Mouse (Mus musculus) testis, postnatal 10 days (tissue): ENCODE results near the gene Dagla.

Experiments
- DNase-seq: peaks from one replicate; pipeline ENCODE4 v3.0.0; 2021; ENCODE audit warnings: low spot score

Dagla gene

GRCm38 (mm10) chr19:10279668-10280067 is 25.0 kb downstream of the Dagla start:
- no peak for DNase-seq

GRCm38 (mm10) chr19:10278669-10279324 is 25.9 kb downstream of the Dagla start:
- no peak for DNase-seq

DNA sequence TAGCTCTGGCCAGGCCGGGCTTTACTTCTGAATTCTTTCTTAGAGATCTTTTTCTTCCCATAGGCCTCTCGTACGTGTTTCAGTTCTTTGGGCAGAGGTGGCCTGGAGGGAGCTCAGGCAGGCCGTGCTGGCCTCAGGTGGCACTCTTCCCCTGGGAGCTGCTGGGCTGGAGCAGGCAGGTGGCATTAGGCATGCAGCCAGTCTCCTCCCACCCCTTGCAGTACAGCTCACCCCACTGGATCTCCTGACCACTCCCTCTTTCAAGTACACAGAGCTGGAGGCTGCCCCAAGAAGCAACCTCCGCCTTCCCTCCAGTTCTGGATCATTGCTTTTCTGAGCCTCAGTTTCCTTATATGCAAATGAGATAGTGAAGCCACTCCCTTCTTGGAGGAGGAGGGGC is 26.9 kb downstream of the Dagla start:
- no peak for DNase-seq

DNA sequence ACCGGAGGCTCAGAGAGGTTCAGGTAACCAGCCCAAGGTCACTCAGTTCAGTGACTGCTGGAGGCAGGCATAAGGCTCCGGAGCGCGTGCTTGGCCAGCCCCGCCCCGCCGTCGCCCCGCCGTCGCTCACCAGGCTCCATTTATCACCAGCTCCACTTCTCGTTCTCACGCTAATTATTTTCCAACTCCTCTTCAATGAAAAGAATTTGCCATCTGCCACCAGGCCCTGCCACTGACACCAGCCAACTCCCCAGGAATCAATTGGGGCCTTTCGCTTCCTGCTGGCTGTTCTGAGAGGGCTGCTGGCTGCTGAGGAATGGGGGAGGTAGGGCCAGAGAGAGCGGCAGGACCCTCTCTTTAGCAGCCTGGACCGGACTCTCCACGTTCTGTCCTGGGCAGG is 27.3 kb downstream of the Dagla start:
- no peak for DNase-seq

- DNase-seq: no peak
Measured at GRCm38 (mm10) chr19:10276483-10277144, 28.1 kb downstream of the Dagla start.

DNA sequence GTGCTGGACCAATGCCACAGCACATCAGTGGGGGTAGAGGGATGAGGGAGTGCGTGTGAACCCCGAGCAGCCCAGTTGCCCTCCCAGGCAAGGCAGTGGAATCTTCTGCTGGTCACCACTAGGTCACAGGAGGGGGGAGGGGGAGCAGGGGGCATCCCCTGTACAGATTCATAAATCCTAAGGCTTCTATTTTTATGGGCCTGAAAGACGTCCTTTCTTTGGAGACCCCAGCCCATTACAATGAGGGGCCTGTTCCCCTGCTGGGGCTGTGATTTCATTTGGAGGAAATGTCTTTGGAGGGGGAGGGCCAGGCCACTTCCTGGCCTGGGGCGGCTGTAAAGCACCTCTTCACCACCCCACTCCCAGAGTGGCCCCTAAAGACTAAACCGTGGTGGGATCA is 30.6 kb downstream of the Dagla start:
- DNase-seq: no peak

- no peak for DNase-seq
Measured at GRCm38 (mm10) chr19:10272746-10273145, 31.9 kb downstream of the Dagla start.

DNA sequence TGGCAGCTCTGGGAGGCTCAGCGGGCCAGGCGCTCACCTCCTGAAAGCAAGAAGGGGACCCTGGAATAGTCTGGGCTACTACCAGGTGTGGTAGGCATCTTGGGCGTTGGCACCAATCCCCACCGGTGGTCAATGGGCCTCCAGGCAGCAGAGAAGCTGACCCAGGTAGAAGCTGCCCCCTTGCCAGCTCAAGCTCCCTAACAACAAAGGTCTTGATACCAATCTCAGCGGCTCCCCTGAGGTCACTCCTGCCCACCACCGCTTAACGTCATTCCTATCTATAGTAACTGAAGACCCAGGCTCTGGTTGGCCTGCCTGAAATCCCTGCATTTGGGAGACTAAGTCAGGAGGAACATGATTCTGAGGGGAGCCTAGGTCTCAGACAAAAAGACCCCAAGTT is 33.1 kb downstream of the Dagla start:
- no peak for DNase-seq

DNA sequence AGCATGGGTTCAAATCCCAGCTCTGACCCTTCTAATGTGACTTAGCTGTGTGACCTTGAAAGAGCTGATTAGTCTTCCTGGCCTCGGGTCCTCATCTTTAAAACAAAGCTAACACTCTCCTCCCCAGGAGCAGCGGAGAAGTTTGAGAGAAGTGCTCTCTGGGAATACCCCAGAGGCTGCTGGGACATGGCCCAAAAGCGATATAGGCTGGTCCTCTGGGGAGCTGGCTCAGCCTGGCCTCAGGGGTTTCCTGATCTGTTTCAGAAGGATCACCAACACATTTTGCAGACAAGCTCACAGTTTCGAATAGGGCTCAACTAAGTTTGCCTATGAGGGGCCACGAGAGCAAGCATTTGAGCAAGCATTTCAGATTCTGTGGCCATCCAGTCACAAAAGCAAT is 34.3 kb downstream of the Dagla start:
- DNase-seq: no peak

GRCm38 (mm10) chr19:10268851-10269250 is 35.8 kb downstream of the Dagla start:
- no peak for DNase-seq

- DNase-seq: no peak
Measured at GRCm38 (mm10) chr19:10267953-10268352, 36.7 kb downstream of the Dagla start.

DNA sequence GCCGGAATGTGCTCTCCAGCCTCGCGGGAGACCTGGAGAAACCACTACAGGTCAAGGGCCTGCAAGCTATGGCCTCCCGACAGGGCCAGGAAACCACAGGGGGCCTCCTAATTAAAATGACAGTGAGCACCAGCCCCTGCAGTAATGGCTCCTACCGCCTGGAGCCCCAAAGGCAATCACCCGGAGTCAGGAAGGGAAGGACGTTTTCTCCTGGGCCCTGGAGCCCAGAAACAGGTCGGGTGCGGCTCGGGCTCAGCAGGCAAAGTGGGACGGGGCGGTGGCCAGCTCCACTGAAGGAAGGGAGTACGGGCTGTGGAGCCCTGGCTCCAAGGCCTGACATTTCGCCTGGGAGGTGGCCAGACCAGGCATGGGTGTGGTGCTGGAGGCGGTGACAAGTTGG is 37.6 kb downstream of the Dagla start:
- DNase-seq: peak; percentile 68

DNA sequence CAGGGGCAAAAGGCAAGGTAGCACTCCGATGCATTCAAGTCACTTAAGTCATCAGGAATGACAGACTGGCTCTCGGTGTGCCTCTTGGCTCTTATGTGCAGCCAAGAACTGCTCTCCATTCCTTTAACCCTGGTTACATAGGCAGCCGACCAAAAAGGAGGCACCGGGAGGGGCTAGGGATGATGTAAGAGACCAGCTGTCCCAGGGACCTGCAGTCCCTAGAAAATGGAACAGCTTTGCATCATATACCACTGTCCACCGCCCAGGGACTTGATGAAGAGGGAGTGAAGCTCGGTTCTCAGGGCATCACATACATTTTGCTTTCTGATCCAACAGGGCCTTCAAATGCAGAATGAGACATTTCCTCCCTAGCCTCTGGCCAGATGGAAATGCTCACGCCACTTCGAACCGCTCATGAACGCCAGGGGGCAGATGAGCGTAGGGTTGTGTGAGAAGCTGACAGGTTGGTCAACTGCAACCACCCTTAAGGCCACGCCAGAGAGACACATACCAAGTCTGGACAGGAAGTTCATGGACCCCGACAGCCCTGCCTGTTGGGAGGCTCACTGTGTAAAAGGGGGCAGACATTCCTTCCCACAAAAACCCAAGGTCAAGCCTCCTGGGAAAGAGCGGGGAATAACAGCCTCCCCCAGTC is 38.4 kb downstream of the Dagla start:
- peak; percentile 90 for DNase-seq

DNA sequence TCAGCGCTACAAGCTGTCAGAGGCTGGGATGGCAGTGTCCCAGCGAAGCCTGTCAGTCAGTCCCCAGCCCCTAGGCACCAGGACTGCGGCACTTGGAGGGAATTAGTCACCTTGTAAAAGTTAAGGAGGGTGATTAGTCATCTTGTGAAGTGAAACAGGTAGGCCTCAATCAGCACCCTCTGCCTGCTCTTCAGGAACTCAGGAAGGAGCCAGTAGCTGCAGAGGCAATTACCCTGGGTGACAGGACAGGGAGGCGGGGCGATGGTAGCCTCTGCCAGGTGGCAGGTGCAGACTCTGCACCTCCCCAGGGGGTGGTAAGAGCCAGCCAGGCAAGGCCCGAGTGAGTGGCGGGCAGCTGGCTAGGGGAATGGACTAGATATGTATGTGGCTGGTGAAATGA is 43.3 kb downstream of the Dagla start:
- DNase-seq: no peak

GRCm38 (mm10) chr19:10258279-10259011 is 46.2 kb downstream of the Dagla start:
- DNase-seq: peak; percentile 92

GRCm38 (mm10) chr19:10248128-10248527 is 56.5 kb downstream of the Dagla start:
- no peak for DNase-seq

DNA sequence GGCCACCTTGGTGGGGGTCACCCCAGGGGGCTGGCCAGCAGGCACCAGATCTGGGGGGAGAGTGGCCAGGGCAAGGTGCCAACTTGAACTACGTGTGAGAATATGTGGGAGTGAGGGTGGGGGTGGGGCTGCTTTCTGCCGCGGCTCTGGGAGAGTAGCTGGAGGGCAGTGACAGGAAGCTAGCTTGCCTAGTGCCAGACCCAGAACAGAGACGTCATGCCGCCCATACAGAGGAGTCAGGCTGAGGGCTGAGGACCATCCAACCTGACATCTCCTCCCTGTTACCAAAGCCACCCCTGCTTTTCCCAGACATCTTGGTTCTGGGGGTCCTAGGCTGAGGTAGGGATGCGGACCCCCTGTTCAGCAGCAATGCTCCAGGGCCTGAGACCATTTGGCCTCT is 57.5 kb downstream of the Dagla start:
- DNase-seq: no peak

- DNase-seq: peak; percentile 88
Measured at GRCm38 (mm10) chr19:10244183-10244582, 60.5 kb downstream of the Dagla start.

GRCm38 (mm10) chr19:10242916-10243315 is 61.8 kb downstream of the Dagla start:
- DNase-seq: no peak

DNA sequence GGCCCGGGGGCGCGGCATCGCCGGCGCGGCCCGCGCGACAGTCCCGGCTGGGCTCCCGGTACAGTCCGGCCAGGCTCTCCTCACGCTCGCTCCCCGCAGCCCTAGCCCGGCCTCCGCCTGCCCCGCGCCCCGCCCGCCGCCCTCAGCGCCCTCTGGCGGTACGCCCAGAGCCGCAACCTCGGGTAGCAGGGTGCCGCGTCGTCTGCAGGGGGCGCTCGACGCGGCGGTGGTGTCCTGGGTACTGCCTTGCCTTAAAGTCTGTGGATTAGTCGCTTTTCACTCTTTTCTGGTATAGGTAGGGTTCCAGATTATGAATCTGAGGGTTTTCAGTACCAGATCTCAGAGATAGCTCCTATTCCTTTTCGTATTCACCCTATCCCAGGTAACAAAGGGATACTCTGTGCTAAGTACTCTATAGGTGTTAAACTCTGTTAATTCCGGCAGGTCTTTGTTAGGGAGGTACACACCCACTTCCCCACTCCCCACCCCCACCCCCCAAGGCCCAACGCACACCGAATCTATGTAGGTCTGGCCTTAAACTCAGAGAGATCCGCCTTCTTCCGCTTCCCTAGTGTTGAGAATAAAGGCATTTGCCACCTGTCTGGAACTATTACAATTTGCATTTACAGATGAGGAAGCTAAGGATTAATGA is 63.9 kb downstream of the Dagla start, which contains the start of gene Myrf:
Gene Myrf, minus strand, starts transcription at position 95 of the 652 bp plus-strand sequence.
- peak; percentile 90 for DNase-seq

GRCm38 (mm10) chr19:10239975-10240653 is 64.6 kb downstream of the Dagla start:
- DNase-seq: no peak

DNA sequence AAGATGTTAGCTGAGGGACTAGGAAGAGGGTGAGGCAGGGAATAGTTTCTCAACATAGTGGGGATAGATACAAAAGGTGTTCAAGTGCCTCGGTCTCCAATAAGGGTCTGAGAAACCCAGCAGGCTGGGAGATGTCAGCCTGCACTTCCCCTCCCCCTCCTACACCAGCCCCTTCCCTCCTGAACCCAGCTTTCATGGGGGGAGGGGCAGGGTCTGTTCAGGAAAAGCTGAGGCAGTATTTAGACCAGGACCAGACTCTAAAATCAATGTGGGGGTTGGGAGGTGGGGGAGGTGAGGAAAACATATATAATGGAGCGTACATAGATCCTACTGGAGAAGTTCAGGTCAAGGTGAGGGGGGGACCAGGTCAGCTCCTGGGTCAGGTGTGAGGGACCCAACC is 65.3 kb downstream of the Dagla start:
- no peak for DNase-seq
